Mouse (Mus musculus): ENCODE results near the gene Gm20388.

GRCm38 (mm10) chr8:122735542-122736473 lies 2825.2 kb downstream of the Gm20388 start:
- TF ChIP-seq TAL1 (IDR thresholded peaks at IDR 0.05; ENCODE audit: low read length), result peak; percentile 42; the same call in 2 of the 3 replicates
- peak; percentile 68 for TF ChIP-seq GATA1 (IDR thresholded peaks at IDR 0.05; ENCODE audit: low read length)

Data from erythroblast, embryonic 14.5 days (primary cell).